Mouse (Mus musculus): Measurements from ENCODE around the gene Col6a3. TPM values are rescaled to one million over a fixed set of nuclear protein-coding genes. Genes with fewer than 3 reads are reported as not detected.

The Col6a3 gene
- polyA plus RNA-seq, 1 experiment from 2014 or later = 5.0 TPM

GRCm38 (mm10) chr1:90808930-90809329 is 34.8 kb downstream of the Col6a3 start:
- WGBS = 73% methylated on average over 9 of the region's 9 CpGs
- Histone ChIP-seq H3K27me3 (replicated peaks; ENCODE audit: control insufficient read depth, insufficient read depth, low read length) (no peaks in the 10 kb centered on the region), H3K4me2 (ENCODE audit: low read length) (no peak overlapping the region), H3K9ac (replicated peaks; ENCODE audit: low read depth, low read length) (no peak overlapping the region), H3K9me3 (ENCODE audit: control insufficient read depth, low read length) (no peaks in the 10 kb centered on the region), H3K4me1 (replicated peaks; ENCODE audit: control insufficient read depth, insufficient read depth, low read length) (no peaks in the 10 kb centered on the region), H3K4me3 (replicated peaks; ENCODE audit: low read length) (no peak overlapping the region), H3K27ac (ENCODE audit: low read length) (no peak overlapping the region), H3K36me3 (ENCODE audit: control insufficient read depth, insufficient read depth) (no peaks in the 10 kb centered on the region)
- no peak for ATAC-seq

- 86% methylated on average over 4 of the region's 4 CpGs for whole genome bisulfite sequencing
- no peaks in the 10 kb centered on the region for H3K36me3 ChIP-seq (ENCODE audit: control insufficient read depth, insufficient read depth)
- no peak overlapping the region for H3K4me2 ChIP-seq (ENCODE audit: low read length)
- H3K9me3 ChIP-seq (ENCODE audit: control insufficient read depth, low read length) = no peaks in the 10 kb centered on the region
- no peak overlapping the region for H3K9ac ChIP-seq (replicated peaks; ENCODE audit: low read depth, low read length)
- no peaks in the 10 kb centered on the region for H3K27me3 ChIP-seq (replicated peaks; ENCODE audit: control insufficient read depth, insufficient read depth, low read length)
- H3K4me3 ChIP-seq (replicated peaks; ENCODE audit: low read length) = no peak overlapping the region
- H3K4me1 ChIP-seq (replicated peaks; ENCODE audit: control insufficient read depth, insufficient read depth, low read length) = no peaks in the 10 kb centered on the region
- H3K27ac ChIP-seq (ENCODE audit: low read length) = no peak overlapping the region
- ATAC-seq = no peak
Observed at GRCm38 (mm10) chr1:90803104-90803503, 40.7 kb downstream of the Col6a3 start.

- H3K27ac ChIP-seq (ENCODE audit: low read length) = no peak overlapping the region
- no peaks in the 10 kb centered on the region for H3K9me3 ChIP-seq (ENCODE audit: control insufficient read depth, low read length)
- ATAC-seq = no peak
- H3K27me3 ChIP-seq (replicated peaks; ENCODE audit: control insufficient read depth, insufficient read depth, low read length) = no peaks in the 10 kb centered on the region
- H3K4me2 ChIP-seq (ENCODE audit: low read length) = no peak overlapping the region
- 87% methylated on average over 13 of the region's 13 CpGs for WGBS
- no peaks in the 10 kb centered on the region for H3K36me3 ChIP-seq (ENCODE audit: control insufficient read depth, insufficient read depth)
- H3K4me3 ChIP-seq (replicated peaks; ENCODE audit: low read length) = no peak overlapping the region
- no peak overlapping the region for H3K9ac ChIP-seq (replicated peaks; ENCODE audit: low read depth, low read length)
- H3K4me1 ChIP-seq (replicated peaks; ENCODE audit: control insufficient read depth, insufficient read depth, low read length) = no peaks in the 10 kb centered on the region
Observed at GRCm38 (mm10) chr1:90801067-90801466, 42.7 kb downstream of the Col6a3 start.

GRCm38 (mm10) chr1:90800466-90800865 is 43.3 kb downstream of the Col6a3 start:
- Histone ChIP-seq H3K4me1 (replicated peaks; ENCODE audit: control insufficient read depth, insufficient read depth, low read length) (no peaks in the 10 kb centered on the region), H3K9ac (replicated peaks; ENCODE audit: low read depth, low read length) (no peak overlapping the region), H3K36me3 (ENCODE audit: control insufficient read depth, insufficient read depth) (no peaks in the 10 kb centered on the region), H3K27ac (ENCODE audit: low read length) (no peak overlapping the region), H3K4me2 (ENCODE audit: low read length) (no peak overlapping the region), H3K9me3 (ENCODE audit: control insufficient read depth, low read length) (no peaks in the 10 kb centered on the region), H3K27me3 (replicated peaks; ENCODE audit: control insufficient read depth, insufficient read depth, low read length) (no peaks in the 10 kb centered on the region), H3K4me3 (replicated peaks; ENCODE audit: low read length) (no peak overlapping the region)
- ATAC-seq = no peak
- WGBS = 94% methylated on average over 3 of the region's 3 CpGs

GRCm38 (mm10) chr1:90797276-90797891 is 46.4 kb downstream of the Col6a3 start:
- WGBS = 63% methylated on average over 6 of the region's 6 CpGs
- no peak overlapping the region for H3K27ac ChIP-seq (ENCODE audit: low read length)
- no peak overlapping the region for H3K4me2 ChIP-seq (ENCODE audit: low read length)
- no peak overlapping the region for H3K9ac ChIP-seq (replicated peaks; ENCODE audit: low read depth, low read length)
- H3K4me3 ChIP-seq (replicated peaks; ENCODE audit: low read length) = no peak overlapping the region
- no peaks in the 10 kb centered on the region for H3K27me3 ChIP-seq (replicated peaks; ENCODE audit: control insufficient read depth, insufficient read depth, low read length)
- H3K36me3 ChIP-seq (ENCODE audit: control insufficient read depth, insufficient read depth) = no peaks in the 10 kb centered on the region
- H3K4me1 ChIP-seq (replicated peaks; ENCODE audit: control insufficient read depth, insufficient read depth, low read length) = no peaks in the 10 kb centered on the region
- H3K9me3 ChIP-seq (ENCODE audit: control insufficient read depth, low read length) = no peaks in the 10 kb centered on the region
- no peak for ATAC-seq

- ATAC-seq = no peak
- WGBS = 90% methylated on average over 4 of the region's 4 CpGs
- Histone ChIP-seq H3K9me3 (ENCODE audit: control insufficient read depth, low read length) (no peaks in the 10 kb centered on the region), H3K27ac (ENCODE audit: low read length) (no peak overlapping the region), H3K4me1 (replicated peaks; ENCODE audit: control insufficient read depth, insufficient read depth, low read length) (no peaks in the 10 kb centered on the region), H3K4me2 (ENCODE audit: low read length) (no peak overlapping the region), H3K36me3 (ENCODE audit: control insufficient read depth, insufficient read depth) (no peaks in the 10 kb centered on the region), H3K27me3 (replicated peaks; ENCODE audit: control insufficient read depth, insufficient read depth, low read length) (no peaks in the 10 kb centered on the region), H3K9ac (replicated peaks; ENCODE audit: low read depth, low read length) (no peak overlapping the region), H3K4me3 (replicated peaks; ENCODE audit: low read length) (no peak overlapping the region)
Observed at GRCm38 (mm10) chr1:90793368-90793767, 50.4 kb downstream of the Col6a3 start.

GRCm38 (mm10) chr1:90790925-90791324 is 52.8 kb downstream of the Col6a3 start:
- H3K4me2 ChIP-seq (ENCODE audit: low read length) = no peak overlapping the region
- H3K9ac ChIP-seq (replicated peaks; ENCODE audit: low read depth, low read length) = no peak overlapping the region
- H3K4me1 ChIP-seq (replicated peaks; ENCODE audit: control insufficient read depth, insufficient read depth, low read length) = no peaks in the 10 kb centered on the region
- H3K4me3 ChIP-seq (replicated peaks; ENCODE audit: low read length) = no peak overlapping the region
- no peaks in the 10 kb centered on the region for H3K36me3 ChIP-seq (ENCODE audit: control insufficient read depth, insufficient read depth)
- no peak overlapping the region for H3K27ac ChIP-seq (ENCODE audit: low read length)
- ATAC-seq = no peak
- no peaks in the 10 kb centered on the region for H3K9me3 ChIP-seq (ENCODE audit: control insufficient read depth, low read length)
- 93% methylated on average over 4 of the region's 4 CpGs for WGBS
- no peaks in the 10 kb centered on the region for H3K27me3 ChIP-seq (replicated peaks; ENCODE audit: control insufficient read depth, insufficient read depth, low read length)

GRCm38 (mm10) chr1:90789506-90789905 is 54.3 kb downstream of the Col6a3 start:
- H3K36me3 ChIP-seq (ENCODE audit: control insufficient read depth, insufficient read depth) = no peaks in the 10 kb centered on the region
- no peak overlapping the region for H3K4me3 ChIP-seq (replicated peaks; ENCODE audit: low read length)
- H3K27me3 ChIP-seq (replicated peaks; ENCODE audit: control insufficient read depth, insufficient read depth, low read length) = no peaks in the 10 kb centered on the region
- no peak overlapping the region for H3K27ac ChIP-seq (ENCODE audit: low read length)
- no peaks in the 10 kb centered on the region for H3K9me3 ChIP-seq (ENCODE audit: control insufficient read depth, low read length)
- H3K9ac ChIP-seq (replicated peaks; ENCODE audit: low read depth, low read length) = no peak overlapping the region
- no peak for ATAC-seq
- 92% methylated on average over 6 of the region's 6 CpGs for WGBS
- H3K4me1 ChIP-seq (replicated peaks; ENCODE audit: control insufficient read depth, insufficient read depth, low read length) = no peaks in the 10 kb centered on the region
- H3K4me2 ChIP-seq (ENCODE audit: low read length) = no peak overlapping the region

GRCm38 (mm10) chr1:90780446-90780845 is 63.3 kb downstream of the Col6a3 start:
- Histone ChIP-seq H3K4me1 (replicated peaks; ENCODE audit: control insufficient read depth, insufficient read depth, low read length) (no peaks in the 10 kb centered on the region), H3K27ac (ENCODE audit: low read length) (no peak overlapping the region), H3K4me2 (ENCODE audit: low read length) (no peak overlapping the region), H3K27me3 (replicated peaks; ENCODE audit: control insufficient read depth, insufficient read depth, low read length) (no peaks in the 10 kb centered on the region), H3K4me3 (replicated peaks; ENCODE audit: low read length) (no peak overlapping the region), H3K36me3 (ENCODE audit: control insufficient read depth, insufficient read depth) (no peaks in the 10 kb centered on the region), H3K9me3 (ENCODE audit: control insufficient read depth, low read length) (no peaks in the 10 kb centered on the region), H3K9ac (replicated peaks; ENCODE audit: low read depth, low read length) (no peak overlapping the region)
- no peak for ATAC-seq
- WGBS = 96% methylated on average over 1 of the region's 1 CpGs

- 87% methylated on average over 7 of the region's 7 CpGs for WGBS
- H3K36me3 ChIP-seq (ENCODE audit: control insufficient read depth, insufficient read depth) = no peaks in the 10 kb centered on the region
Observed at GRCm38 (mm10) chr1:90779072-90779471, 64.7 kb downstream of the Col6a3 start.

More at GRCm38 (mm10) chr1:90779072-90779471, 64.7 kb downstream of the Col6a3 start:
- ATAC-seq = no peak
- Histone ChIP-seq H3K9ac (replicated peaks; ENCODE audit: low read depth, low read length) (no peak overlapping the region), H3K4me1 (replicated peaks; ENCODE audit: control insufficient read depth, insufficient read depth, low read length) (no peaks in the 10 kb centered on the region), H3K4me3 (replicated peaks; ENCODE audit: low read length) (no peak overlapping the region), H3K27me3 (replicated peaks; ENCODE audit: control insufficient read depth, insufficient read depth, low read length) (no peaks in the 10 kb centered on the region), H3K4me2 (ENCODE audit: low read length) (no peak overlapping the region), H3K9me3 (ENCODE audit: control insufficient read depth, low read length) (no peaks in the 10 kb centered on the region), H3K27ac (ENCODE audit: low read length) (no peak overlapping the region)
